Comparison of ENCODE assay signal across 22 mouse cellular contexts in genomic region chr12:99198428-99199123, GRCm38 (mm10).
A peak's percentile ranks its signal among the peaks of the same experiment; 100 is the strongest.
DNase-seq lines count a peak whose midpoint lies in the region; ATAC-seq and TF ChIP-seq lines count a peak whose summit lies in the region.
"Had no signal": no experiment of that assay in that cellular context is flagged by ENCODE, and none has a peak within 500 bp of the region (broad histone marks: within the 10 kb centered on the region; RNA-seq: fewer than 3 reads in every experiment).

No protein-coding gene starts in this region.

- peak; percentile 42 for DNase-seq in embryonic facial prominence, embryonic 14.5 days (ENCODE audit: low spot score)
- no peak for DNase-seq in embryonic facial prominence, embryonic 10.5 days (ENCODE audit: low spot score)
- no peak for DNase-seq in hindbrain, postnatal 0 days (ENCODE audit: low spot score)
- no peak for DNase-seq in lung, embryonic 14.5 days
- no peak for DNase-seq in lung, postnatal 0 days (ENCODE audit: low spot score)
- peak; percentile 52 for DNase-seq in R1 (ENCODE audit: low read depth, low spot score)
- no peak for DNase-seq in thymus, postnatal 4 days
- DNase-seq: adrenal gland, postnatal 36 days; cerebellum, adult 9-10 months; gastrocnemius, postnatal 14 days; heart, adult 11 months; lung, adult 2 months; lung, postnatal 36 days; right cerebral cortex, postnatal 14 days; thymus, adult 2 months had no signal

- ATAC-seq in embryonic facial prominence, embryonic 14.5 days (ENCODE audit: low read depth), result 0 out of 2 replicates have a peak, but pooled peaks have one; percentile 21
- ATAC-seq in hindbrain, embryonic 16.5 days, result 0 out of 2 replicates have a peak, but pooled peaks have one; percentile 48
- ATAC-seq in hindbrain, postnatal 0 days, result no peak
- 0 out of 2 replicates have a peak, but pooled peaks have one; percentile 29 for ATAC-seq in lung, embryonic 14.5 days (ENCODE audit: insufficient read depth)
- no peak for ATAC-seq in lung, postnatal 0 days
- ATAC-seq: forebrain, embryonic 14.5 days; liver, embryonic 12.5 days had no signal

- 73% methylated on average over 12 of the region's 12 CpGs for WGBS in embryonic facial prominence, embryonic 14.5 days
- WGBS in embryonic facial prominence, embryonic 10.5 days, result 85% methylated on average over 12 of the region's 12 CpGs
- WGBS in hindbrain, embryonic 16.5 days, result 78% methylated on average over 12 of the region's 12 CpGs
- WGBS in hindbrain, postnatal 0 days, result 79% methylated on average over 12 of the region's 12 CpGs
- WGBS in lung, embryonic 14.5 days, result 76% methylated on average over 12 of the region's 12 CpGs
- 83% methylated on average over 12 of the region's 12 CpGs for WGBS in lung, postnatal 0 days

- no peaks in the 10 kb centered on the region for H3K9me3 ChIP-seq in embryonic facial prominence, embryonic 14.5 days (ENCODE audit: control insufficient read depth, low read length)
- H3K9me3 ChIP-seq in embryonic facial prominence, embryonic 10.5 days, result no peaks in the 10 kb centered on the region
- H3K9me3 ChIP-seq in hindbrain, embryonic 16.5 days (ENCODE audit: control insufficient read depth, low read length), result no peaks in the 10 kb centered on the region
- H3K9me3 ChIP-seq in hindbrain, postnatal 0 days (ENCODE audit: low read length), result no peaks in the 10 kb centered on the region
- no peaks in the 10 kb centered on the region for H3K9me3 ChIP-seq in lung, embryonic 14.5 days (ENCODE audit: low read depth, low read length)
- no peaks in the 10 kb centered on the region for H3K9me3 ChIP-seq in lung, postnatal 0 days (ENCODE audit: low read length)
- H3K9me3 ChIP-seq: limb, embryonic 13.5 days; liver, embryonic 12.5 days; megakaryocyte, embryonic 14.5 days had no signal

- no peak overlapping the region for H3K9ac ChIP-seq in embryonic facial prominence, embryonic 14.5 days (ENCODE audit: low read depth, low read length)
- no peak overlapping the region for H3K9ac ChIP-seq in hindbrain, embryonic 16.5 days (ENCODE audit: low read depth, low read length)
- no peak overlapping the region for H3K9ac ChIP-seq in hindbrain, postnatal 0 days (replicated peaks; ENCODE audit: low read length)
- H3K9ac ChIP-seq in lung, embryonic 14.5 days, result no peak overlapping the region
- H3K9ac ChIP-seq in lung, postnatal 0 days (replicated peaks; ENCODE audit: low read depth), result no peak overlapping the region
- H3K9ac ChIP-seq: limb, embryonic 13.5 days; liver, embryonic 12.5 days had no signal

- TF ChIP-seq CTCF in hindbrain, postnatal 0 days (IDR thresholded peaks at IDR 0.05; ENCODE audit: low read depth), result no peak
- TF ChIP-seq CTCF in lung, embryonic 14.5 days (IDR thresholded peaks at IDR 0.05; ENCODE audit: low read depth), result no peak
- no peak for TF ChIP-seq CTCF in lung, postnatal 0 days (IDR thresholded peaks at IDR 0.05)

- H3K36me3 ChIP-seq in embryonic facial prominence, embryonic 14.5 days (ENCODE audit: control insufficient read depth, insufficient read depth, low read length), result peaks cover 8% of the 10 kb centered on the region; the same call in 1 of the 2 replicates
- H3K36me3 ChIP-seq in embryonic facial prominence, embryonic 10.5 days (replicated peaks), result peaks cover 28% of the 10 kb centered on the region
- H3K36me3 ChIP-seq in hindbrain, embryonic 16.5 days (ENCODE audit: control insufficient read depth, insufficient read depth, low read length), result peaks cover 4% of the 10 kb centered on the region; the same call in 1 of the 2 replicates
- no peaks in the 10 kb centered on the region; the same call in 1 of the 2 replicates for H3K36me3 ChIP-seq in hindbrain, postnatal 0 days (ENCODE audit: insufficient read depth, low read length)
- H3K36me3 ChIP-seq in lung, embryonic 14.5 days (ENCODE audit: insufficient read depth), result peaks cover 6% of the 10 kb centered on the region; the same call in 1 of the 2 replicates
- no peaks in the 10 kb centered on the region for H3K36me3 ChIP-seq in lung, postnatal 0 days (ENCODE audit: insufficient read depth, low read length)

- H3K27me3 ChIP-seq in embryonic facial prominence, embryonic 14.5 days (replicated peaks; ENCODE audit: control insufficient read depth, insufficient read depth, low read length), result no peaks in the 10 kb centered on the region
- H3K27me3 ChIP-seq in embryonic facial prominence, embryonic 10.5 days (replicated peaks; ENCODE audit: low read depth, poor library complexity, severe bottlenecking), result no peaks in the 10 kb centered on the region
- H3K27me3 ChIP-seq in hindbrain, embryonic 16.5 days (replicated peaks; ENCODE audit: control insufficient read depth, insufficient read depth, low read length), result no peaks in the 10 kb centered on the region
- H3K27me3 ChIP-seq in hindbrain, postnatal 0 days (ENCODE audit: insufficient read depth, low read length), result no peaks in the 10 kb centered on the region
- H3K27me3 ChIP-seq in lung, embryonic 14.5 days (ENCODE audit: insufficient read depth, low read length), result no peaks in the 10 kb centered on the region
- H3K27me3 ChIP-seq in lung, postnatal 0 days (replicated peaks; ENCODE audit: insufficient read depth, low read length), result no peaks in the 10 kb centered on the region
- H3K27me3 ChIP-seq: limb, embryonic 13.5 days; liver, embryonic 12.5 days; megakaryocyte, embryonic 14.5 days had no signal

- H3K4me1 ChIP-seq in embryonic facial prominence, embryonic 14.5 days (ENCODE audit: control insufficient read depth, insufficient read depth, low read length), result no peaks in the 10 kb centered on the region
- H3K4me1 ChIP-seq in embryonic facial prominence, embryonic 10.5 days, result peaks cover 18% of the 10 kb centered on the region
- H3K4me1 ChIP-seq in hindbrain, embryonic 16.5 days (ENCODE audit: control insufficient read depth, insufficient read depth, low read depth, low read length), result peaks cover 6% of the 10 kb centered on the region; the same call in 1 of the 2 replicates
- H3K4me1 ChIP-seq in hindbrain, postnatal 0 days (ENCODE audit: insufficient read depth, low read length), result no peaks in the 10 kb centered on the region
- H3K4me1 ChIP-seq in lung, embryonic 14.5 days (ENCODE audit: insufficient read depth), result no peaks in the 10 kb centered on the region
- no peaks in the 10 kb centered on the region for H3K4me1 ChIP-seq in lung, postnatal 0 days (ENCODE audit: insufficient read depth, low read depth, low read length)
- H3K4me1 ChIP-seq: liver, embryonic 12.5 days had no signal

- H3K4me2 ChIP-seq in embryonic facial prominence, embryonic 14.5 days (ENCODE audit: low read depth, low read length), result no peak overlapping the region
- H3K4me2 ChIP-seq in hindbrain, embryonic 16.5 days (ENCODE audit: low read length), result no peak overlapping the region
- H3K4me2 ChIP-seq in hindbrain, postnatal 0 days (ENCODE audit: low read depth, low read length), result no peak overlapping the region
- H3K4me2 ChIP-seq in lung, embryonic 14.5 days, result no peak overlapping the region
- H3K4me2 ChIP-seq in lung, postnatal 0 days (replicated peaks; ENCODE audit: low read depth, low read length), result no peak overlapping the region
- H3K4me2 ChIP-seq: heart, embryonic 11.5 days; limb, embryonic 13.5 days; liver, embryonic 12.5 days had no signal

- no peak overlapping the region for H3K27ac ChIP-seq in embryonic facial prominence, embryonic 14.5 days (replicated peaks; ENCODE audit: low read depth, low read length)
- no peak overlapping the region for H3K27ac ChIP-seq in embryonic facial prominence, embryonic 10.5 days (replicated peaks)
- no peak overlapping the region for H3K27ac ChIP-seq in hindbrain, embryonic 16.5 days (ENCODE audit: low read depth, low read length)
- no peak overlapping the region for H3K27ac ChIP-seq in hindbrain, postnatal 0 days
- no peak overlapping the region for H3K27ac ChIP-seq in lung, embryonic 14.5 days (ENCODE audit: low read depth)
- no peak overlapping the region for H3K27ac ChIP-seq in lung, postnatal 0 days (ENCODE audit: low read length)
- H3K27ac ChIP-seq: limb, embryonic 13.5 days; liver, embryonic 12.5 days; stomach, postnatal 0 days had no signal

- no peak for TF ChIP-seq EP300 in lung, postnatal 0 days (IDR thresholded peaks at IDR 0.05)

- no peak overlapping the region for H3K4me3 ChIP-seq in embryonic facial prominence, embryonic 14.5 days (ENCODE audit: low read depth, low read length)
- no peak overlapping the region for H3K4me3 ChIP-seq in embryonic facial prominence, embryonic 10.5 days
- no peak overlapping the region for H3K4me3 ChIP-seq in hindbrain, embryonic 16.5 days (ENCODE audit: low read length)
- H3K4me3 ChIP-seq in hindbrain, postnatal 0 days (ENCODE audit: low read length), result no peak overlapping the region
- no peak overlapping the region for H3K4me3 ChIP-seq in lung, embryonic 14.5 days (ENCODE audit: low read depth, low read length)
- no peak overlapping the region for H3K4me3 ChIP-seq in lung, postnatal 0 days (ENCODE audit: low read depth, low read length)
- H3K4me3 ChIP-seq: limb, embryonic 13.5 days; liver, embryonic 12.5 days; megakaryocyte, embryonic 14.5 days had no signal

Comparison
In these comparisons a context has a peak if more than half of its experiments do, and no peak if none do; other contexts are left out.
1. ATAC-seq: peak in embryonic facial prominence, embryonic 14.5 days (single experiment), hindbrain, embryonic 16.5 days (single experiment) and lung, embryonic 14.5 days (single experiment); none in hindbrain, postnatal 0 days (single experiment) and lung, postnatal 0 days (single experiment).
2. DNase-seq: peak in embryonic facial prominence, embryonic 14.5 days (single experiment) and R1 (single experiment); none in embryonic facial prominence, embryonic 10.5 days (single experiment), hindbrain, postnatal 0 days (single experiment), lung, embryonic 14.5 days (single experiment), lung, postnatal 0 days (single experiment) and thymus, postnatal 4 days (single experiment).